Mouse (Mus musculus): ENCODE results near the gene Man2a2. TPM values are rescaled to one million over a fixed set of nuclear protein-coding genes. Genes with fewer than 3 reads are reported as not detected.
A peak's percentile ranks its signal among the peaks of the same experiment; 100 is the strongest.

The Man2a2 gene
- total and polyA plus RNA-seq, 3 experiments, result 12.5 to 46.3 (median 44.3) TPM

- dilution Hi-C loops (cut with MboI; ENCODE audit: extremely low pct_ligation_motif_present, extremely low pct_unique_long_range_greater_than_20kb, low sequenced_read_pairs) (loop anchor here (25.0 kb wide), 1 partner anchor 174 kb away; no protein-coding TSS in a partner anchor), in situ Hi-C loops (cut with MboI; ENCODE audit: low pct_ligation_motif_present, low pct_unique_long_range_greater_than_20kb, low sequenced_read_pairs) (loop anchor here (5.0 to 25.0 kb wide), 2 partner anchors 194 to 449 kb away; partner anchors contain the start of gene Iqgap1)
- no peaks in the 10 kb centered on the region for H3K27me3 ChIP-seq (replicated peaks)
- peak within 1 kb of the TSS; percentile 37 for H3K9ac ChIP-seq (ENCODE audit: insufficient read depth, low read depth)
- H3K79me2 ChIP-seq (replicated peaks; ENCODE audit: control insufficient read depth, extremely low read depth, insufficient read depth, poor library complexity, severe bottlenecking), result no peaks in the 10 kb centered on the region
- H3K9me3 ChIP-seq (replicated peaks; ENCODE audit: low read length), result no peaks in the 10 kb centered on the region
- DNase-seq (ENCODE audit: extremely low read depth), result peak; percentile 47
- H3K4me3 ChIP-seq (replicated peaks in 1 of 3; ENCODE audit: low read depth in 2 of 3, low read length in 2 of 3, poor library complexity in 1 of 3), result peak within 1 kb of the TSS; percentile 47 to 57 (median 47)
- H3K4me2 ChIP-seq (ENCODE audit: insufficient read depth, low read depth, poor library complexity, severe bottlenecking), result peak within 1 kb of the TSS; percentile 68
- TF ChIP-seq CHD1 (IDR thresholded peaks at IDR 0.05; ENCODE audit: low read depth, low read length), result no peak
- peak; percentile 67; the same call in 1 of the 2 replicates for TF ChIP-seq IRF4 (IDR thresholded peaks at IDR 0.05; ENCODE audit: low read depth, low read length)
- 0 out of 2 replicates have a peak, but pooled peaks have one; percentile 18 for TF ChIP-seq HCFC1 (IDR thresholded peaks at IDR 0.05; ENCODE audit: low read depth, low read length)
- peak; percentile 34; the same call in 1 of the 2 replicates for TF ChIP-seq POLR2A (IDR thresholded peaks at IDR 0.05; ENCODE audit: low read depth, low read length)
- peak; percentile 50; the same call in 1 of the 2 replicates for TF ChIP-seq ELF1 (IDR thresholded peaks at IDR 0.05; ENCODE audit: low read depth, low read length)
- no peak for TF ChIP-seq ZKSCAN1 (IDR thresholded peaks at IDR 0.05; ENCODE audit: borderline replicate concordance, low read depth, low read length)
- TF ChIP-seq MAFK (IDR thresholded peaks at IDR 0.05; ENCODE audit: insufficient replicate concordance, low read length), result no peak
- TF ChIP-seq CHD2 (IDR thresholded peaks at IDR 0.05; ENCODE audit: low read length), result no peak
- 0 out of 2 replicates have a peak, but pooled peaks have one; percentile 41 for TF ChIP-seq NELFE (IDR thresholded peaks at IDR 0.05; ENCODE audit: low read depth, low read length)
- peak within 1 kb of the TSS; percentile 46 for H3K27ac ChIP-seq (ENCODE audit: insufficient read depth, low read depth)
- peaks cover 43 to 60% of the 10 kb centered on the region in 2 experiments for H3K36me3 ChIP-seq (replicated peaks in 1 of 2; ENCODE audit: control insufficient read depth in 1 of 2, insufficient read depth in 1 of 2, low read length in 1 of 2)
- H3K4me1 ChIP-seq (ENCODE audit: control insufficient read depth in 1 of 2, insufficient read depth in 2 of 2), result peaks cover 3 to 28% of the 10 kb centered on the region in 2 experiments; a peak in 3 of 4 replicates
Observed at GRCm38 (mm10) chr7:80387633-80388543, 16.7 kb upstream of the Man2a2 start, which contains the start of gene Fes. Gene Fes (minus strand): TSS chr7:80387946.

GRCm38 (mm10) chr7:80387033-80387632 is 16.0 kb upstream of the Man2a2 start:
- peak overlapping the region; percentile 46; the same call in 1 of the 2 replicates for H3K27ac ChIP-seq (ENCODE audit: insufficient read depth, low read depth)
- peak overlapping the region; percentile 37 for H3K9ac ChIP-seq (ENCODE audit: insufficient read depth, low read depth)
- peaks cover 3 to 28% of the 10 kb centered on the region in 2 experiments; a peak in 3 of 4 replicates for H3K4me1 ChIP-seq (ENCODE audit: control insufficient read depth in 1 of 2, insufficient read depth in 2 of 2)
- dilution Hi-C loops (cut with MboI; ENCODE audit: extremely low pct_ligation_motif_present, extremely low pct_unique_long_range_greater_than_20kb, low sequenced_read_pairs), result loop anchor here (25.0 kb wide), 1 partner anchor 175 kb away; no protein-coding TSS in a partner anchor
- H3K27me3 ChIP-seq (replicated peaks), result no peaks in the 10 kb centered on the region
- TF ChIP-seq ZNF384 (IDR thresholded peaks at IDR 0.05; ENCODE audit: low read depth, low read length) (peak; percentile 67), BHLHE40 (IDR thresholded peaks at IDR 0.05; ENCODE audit: low read depth, low read length) (0 out of 2 replicates have a peak, but pooled peaks have one; percentile 1), ELF1 (IDR thresholded peaks at IDR 0.05; ENCODE audit: low read depth, low read length) (0 out of 2 replicates have a peak, but pooled peaks have one; percentile 23), MAFK (IDR thresholded peaks at IDR 0.05; ENCODE audit: insufficient replicate concordance, low read length) (no peak)
- DNase-seq (ENCODE audit: extremely low read depth), result peak; percentile 22
- peaks cover 43 to 60% of the 10 kb centered on the region in 2 experiments for H3K36me3 ChIP-seq (replicated peaks in 1 of 2; ENCODE audit: control insufficient read depth in 1 of 2, insufficient read depth in 1 of 2, low read length in 1 of 2)
- H3K79me2 ChIP-seq (replicated peaks; ENCODE audit: control insufficient read depth, extremely low read depth, insufficient read depth, poor library complexity, severe bottlenecking), result no peaks in the 10 kb centered on the region
- no peaks in the 10 kb centered on the region for H3K9me3 ChIP-seq (replicated peaks; ENCODE audit: low read length)
- H3K4me3 ChIP-seq (replicated peaks in 1 of 3; ENCODE audit: low read depth in 2 of 3, low read length in 2 of 3, poor library complexity in 1 of 3), result peak overlapping the region; percentile 47 to 57 (median 47)
- in situ Hi-C loops (cut with MboI; ENCODE audit: low pct_ligation_motif_present, low pct_unique_long_range_greater_than_20kb, low sequenced_read_pairs), result loop anchor here (5.0 to 25.0 kb wide), 2 partner anchors 195 to 450 kb away; partner anchors contain the start of gene Iqgap1
- peak overlapping the region; percentile 68 for H3K4me2 ChIP-seq (ENCODE audit: insufficient read depth, low read depth, poor library complexity, severe bottlenecking)
